ENCODE assay signal across 17 mouse cellular contexts in the genomic region with DNA sequence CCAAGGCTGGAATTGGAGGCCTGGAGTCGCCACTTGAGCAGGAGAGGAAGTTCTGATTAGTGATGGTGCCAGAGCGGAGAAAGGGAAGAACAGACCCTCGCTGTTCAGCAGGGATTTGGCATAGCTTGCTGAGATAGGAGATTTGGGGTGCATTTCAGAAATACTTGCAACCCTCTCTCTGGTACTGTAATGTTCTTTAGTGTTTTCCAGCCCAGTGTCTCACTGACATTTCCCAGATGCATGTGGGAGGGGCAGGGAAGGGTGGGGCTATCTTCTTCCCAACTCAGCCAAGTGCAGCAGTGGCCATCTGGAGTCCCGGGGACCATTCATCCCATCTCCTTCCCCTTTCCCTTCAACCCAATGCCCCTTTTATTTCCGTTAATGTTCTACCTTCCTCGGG. TPM values are rescaled to one million over a fixed set of nuclear protein-coding genes. Genes with fewer than 3 reads are reported as not detected.
DNase-seq lines count a peak whose midpoint lies in the region; ATAC-seq and TF ChIP-seq lines count a peak whose summit lies in the region.
"Had no signal": no experiment of that assay in that cellular context is flagged by ENCODE, and none has a peak within 500 bp of the region (broad histone marks: within the 10 kb centered on the region; RNA-seq: fewer than 3 reads in every experiment).

No protein-coding gene starts in this region.

- no peaks in the 10 kb centered on the region for H3K36me3 ChIP-seq in forebrain, embryonic 10.5 days (replicated peaks)
- no peaks in the 10 kb centered on the region for H3K36me3 ChIP-seq in forebrain, postnatal 0 days (ENCODE audit: insufficient read depth)
- no peaks in the 10 kb centered on the region for H3K36me3 ChIP-seq in lung, postnatal 0 days (ENCODE audit: insufficient read depth, low read length)
- H3K36me3 ChIP-seq in heart, embryonic 16.5 days (ENCODE audit: control insufficient read depth, insufficient read depth), result no peaks in the 10 kb centered on the region
- no peaks in the 10 kb centered on the region for H3K36me3 ChIP-seq in stomach, embryonic 16.5 days (ENCODE audit: control insufficient read depth, insufficient read depth, low read length)
- H3K36me3 ChIP-seq: embryonic facial prominence, embryonic 12.5 days; forebrain, embryonic 15.5 days; limb, embryonic 12.5 days; neural tube, embryonic 15.5 days had no signal

- TF ChIP-seq CTCF in forebrain, postnatal 0 days (IDR thresholded peaks at IDR 0.05; ENCODE audit: low read depth), result no peak
- no peak for TF ChIP-seq CTCF in lung, postnatal 0 days (IDR thresholded peaks at IDR 0.05)
- no peak for TF ChIP-seq CTCF in lung, adult 2 months (IDR thresholded peaks at IDR 0.05; ENCODE audit: insufficient read depth, low read length)

- no peak overlapping the region for H3K9ac ChIP-seq in forebrain, postnatal 0 days
- H3K9ac ChIP-seq in lung, postnatal 0 days (replicated peaks; ENCODE audit: low read depth), result no peak overlapping the region
- no peak overlapping the region for H3K9ac ChIP-seq in heart, embryonic 16.5 days (ENCODE audit: low read length)
- H3K9ac ChIP-seq in stomach, embryonic 16.5 days (ENCODE audit: low read length), result no peak overlapping the region
- H3K9ac ChIP-seq: embryonic facial prominence, embryonic 12.5 days; forebrain, embryonic 15.5 days; limb, embryonic 12.5 days; neural tube, embryonic 15.5 days had no signal

- H3K27me3 ChIP-seq in forebrain, embryonic 10.5 days (ENCODE audit: poor library complexity, severe bottlenecking), result no peaks in the 10 kb centered on the region
- no peaks in the 10 kb centered on the region for H3K27me3 ChIP-seq in forebrain, postnatal 0 days (ENCODE audit: insufficient read depth, low read length)
- H3K27me3 ChIP-seq in lung, postnatal 0 days (replicated peaks; ENCODE audit: insufficient read depth, low read length), result no peaks in the 10 kb centered on the region
- no peaks in the 10 kb centered on the region for H3K27me3 ChIP-seq in heart, embryonic 16.5 days (ENCODE audit: control insufficient read depth, insufficient read depth, low read length)
- no peaks in the 10 kb centered on the region for H3K27me3 ChIP-seq in stomach, embryonic 16.5 days (ENCODE audit: control insufficient read depth, insufficient read depth, low read length)
- H3K27me3 ChIP-seq: embryonic facial prominence, embryonic 12.5 days; forebrain, embryonic 15.5 days; limb, embryonic 12.5 days; neural tube, embryonic 15.5 days had no signal

- H3K4me3 ChIP-seq in forebrain, embryonic 10.5 days, result no peak overlapping the region
- no peak overlapping the region for H3K4me3 ChIP-seq in forebrain, postnatal 0 days (ENCODE audit: low read depth, low read length)
- no peak overlapping the region for H3K4me3 ChIP-seq in lung, postnatal 0 days (ENCODE audit: low read depth, low read length)
- H3K4me3 ChIP-seq in lung, adult 2 months (replicated peaks; ENCODE audit: extremely low read depth, low read depth, low read length), result no peak overlapping the region
- no peak overlapping the region for H3K4me3 ChIP-seq in heart, embryonic 16.5 days (ENCODE audit: low read length)
- no peak overlapping the region for H3K4me3 ChIP-seq in stomach, embryonic 16.5 days (replicated peaks; ENCODE audit: low read length)
- H3K4me3 ChIP-seq: embryonic facial prominence, embryonic 12.5 days; forebrain, embryonic 15.5 days; limb, embryonic 12.5 days; neural tube, embryonic 15.5 days had no signal

- no peak overlapping the region for H3K4me2 ChIP-seq in forebrain, postnatal 0 days (ENCODE audit: low read depth)
- H3K4me2 ChIP-seq in lung, postnatal 0 days (replicated peaks; ENCODE audit: low read depth, low read length), result no peak overlapping the region
- H3K4me2 ChIP-seq in heart, embryonic 16.5 days (ENCODE audit: low read depth, low read length), result no peak overlapping the region
- no peak overlapping the region; the same call in 1 of the 2 replicates for H3K4me2 ChIP-seq in stomach, embryonic 16.5 days (ENCODE audit: low read depth, low read length)
- H3K4me2 ChIP-seq: embryonic facial prominence, embryonic 12.5 days; forebrain, embryonic 15.5 days; limb, embryonic 12.5 days; neural tube, embryonic 15.5 days had no signal

- H3K27ac ChIP-seq in forebrain, embryonic 10.5 days, result 0 out of 2 replicates have a peak overlapping the region, but pooled peaks have one; percentile 22
- H3K27ac ChIP-seq in forebrain, postnatal 0 days (ENCODE audit: low read depth, low read length), result no peak overlapping the region
- no peak overlapping the region for H3K27ac ChIP-seq in lung, postnatal 0 days (ENCODE audit: low read length)
- peak overlapping the region; percentile 53; the same call in 1 of the 2 replicates for H3K27ac ChIP-seq in heart, embryonic 16.5 days (ENCODE audit: low read length)
- H3K27ac ChIP-seq in stomach, embryonic 16.5 days (ENCODE audit: low read length), result peak overlapping the region; percentile 84
- H3K27ac ChIP-seq: embryonic facial prominence, embryonic 12.5 days; forebrain, embryonic 15.5 days; limb, embryonic 12.5 days; macrophage; neural tube, embryonic 15.5 days had no signal

- H3K9me3 ChIP-seq in forebrain, embryonic 10.5 days, result no peaks in the 10 kb centered on the region
- H3K9me3 ChIP-seq in forebrain, postnatal 0 days (ENCODE audit: low read length), result no peaks in the 10 kb centered on the region
- no peaks in the 10 kb centered on the region for H3K9me3 ChIP-seq in lung, postnatal 0 days (ENCODE audit: low read length)
- no peaks in the 10 kb centered on the region for H3K9me3 ChIP-seq in heart, embryonic 16.5 days (replicated peaks; ENCODE audit: control insufficient read depth, low read length)
- no peaks in the 10 kb centered on the region for H3K9me3 ChIP-seq in stomach, embryonic 16.5 days (replicated peaks; ENCODE audit: control insufficient read depth, low read length)
- H3K9me3 ChIP-seq: embryonic facial prominence, embryonic 12.5 days; forebrain, embryonic 15.5 days; limb, embryonic 12.5 days; neural tube, embryonic 15.5 days had no signal

- WGBS in forebrain, embryonic 10.5 days, result 61% methylated on average over 6 of the region's 6 CpGs
- WGBS in forebrain, postnatal 0 days, result 76% methylated on average over 6 of the region's 6 CpGs
- 53% methylated on average over 6 of the region's 6 CpGs for WGBS in lung, postnatal 0 days
- 56% methylated on average over 6 of the region's 6 CpGs for WGBS in lung, adult 2 months
- 30% methylated on average over 6 of the region's 6 CpGs for WGBS in heart, embryonic 16.5 days
- 50% methylated on average over 6 of the region's 6 CpGs for WGBS in stomach, embryonic 16.5 days

- no peak for ATAC-seq in forebrain, postnatal 0 days
- peak; percentile 46; the same call in 1 of the 2 replicates for ATAC-seq in lung, postnatal 0 days
- peak; percentile 49; the same call in 1 of the 2 replicates for ATAC-seq in heart, embryonic 16.5 days (replicated peaks; ENCODE audit: extremely low read depth, insufficient read depth, low FRiP score)
- peak; percentile 75; the same call in 1 of the 2 replicates for ATAC-seq in stomach, embryonic 16.5 days (ENCODE audit: insufficient read depth, low FRiP score)
- ATAC-seq: forebrain, embryonic 15.5 days; inflammation-experienced regulatory T-cells, adult 6 months; midbrain, embryonic 16.5 days had no signal

- no peak for TF ChIP-seq EP300 in lung, postnatal 0 days (IDR thresholded peaks at IDR 0.05)

- no peak for DNase-seq in forebrain, embryonic 10.5 days (ENCODE audit: extremely low spot score, low spot score)
- DNase-seq in forebrain, postnatal 0 days, result no peak
- DNase-seq in lung, postnatal 0 days (ENCODE audit: low spot score), result peak; percentile 15
- no peak for DNase-seq in lung, adult 2 months
- DNase-seq in natural killer cell, adult 2 months (ENCODE audit: low spot score in 2 of 2), result no peak
- no peak for DNase-seq in left cerebral cortex, adult 9 months (ENCODE audit: low spot score in 2 of 2)
- DNase-seq: cerebellum, adult 9-10 months; layer of hippocampus, adult 9-11 months had no signal

- no peak for TF ChIP-seq POLR2A in lung, adult 2 months (IDR thresholded peaks at IDR 0.05; ENCODE audit: borderline replicate concordance, extremely low read depth, low read depth, low read length)

- peaks cover 4% of the 10 kb centered on the region; the same call in 1 of the 2 replicates for H3K4me1 ChIP-seq in forebrain, embryonic 10.5 days
- H3K4me1 ChIP-seq in forebrain, postnatal 0 days (ENCODE audit: insufficient read depth), result no peaks in the 10 kb centered on the region
- H3K4me1 ChIP-seq in lung, postnatal 0 days (ENCODE audit: insufficient read depth, low read depth, low read length), result 0 out of 2 replicates have a peak, but pooled peaks cover 3% of the 10 kb centered on the region
- H3K4me1 ChIP-seq in lung, adult 2 months (ENCODE audit: control insufficient read depth, insufficient read depth, low read length), result peaks cover 5% of the 10 kb centered on the region; the same call in 1 of the 2 replicates
- H3K4me1 ChIP-seq in heart, embryonic 16.5 days (ENCODE audit: control insufficient read depth, insufficient read depth, low read length), result peaks cover 7% of the 10 kb centered on the region
- H3K4me1 ChIP-seq in stomach, embryonic 16.5 days (ENCODE audit: control insufficient read depth, insufficient read depth, low read length), result peaks cover 3% of the 10 kb centered on the region
- H3K4me1 ChIP-seq: forebrain, embryonic 15.5 days; limb, embryonic 12.5 days; neural tube, embryonic 15.5 days had no signal

RNA-seq across cellular contexts. Expression of a gene that starts 51.6 kb away (rescaled TPM):
- 43.2 and 45.4 TPM in 2 replicates for polyA plus RNA-seq in forebrain, embryonic 10.5 days (2016; fragmentation: Nextera tagmentation; extraction: Ambion mirVana)
- 21.9 and 23.7 TPM in 2 replicates for total RNA-seq in forebrain, postnatal 0 days (2014; rRNA removed)
- 32.0 and 35.4 TPM in 2 replicates for polyA plus RNA-seq in forebrain, postnatal 0 days (2015; fragmentation: Nextera tagmentation; extraction: Ambion mirVana)
- polyA plus RNA-seq in lung, postnatal 0 days (2015; fragmentation: Nextera tagmentation; extraction: Ambion mirVana), result 9.9 and 10.4 TPM in 2 replicates
- 7.4 and 9.8 TPM in 2 replicates for polyA plus RNA-seq in lung, adult 2 months (2012; rRNA removed)
- 22.9 and 23.3 TPM in 2 replicates for polyA plus RNA-seq in heart, embryonic 16.5 days (2015; fragmentation: Nextera tagmentation; extraction: Ambion mirVana)
- 21.0 and 22.1 TPM in 2 replicates for polyA plus RNA-seq in stomach, embryonic 16.5 days (2015; fragmentation: Nextera tagmentation; extraction: Ambion mirVana)

RNA-seq across cellular contexts. Expression of a gene that starts 51.7 kb away (rescaled TPM):
- polyA plus RNA-seq in forebrain, embryonic 10.5 days (2016; fragmentation: Nextera tagmentation; extraction: Ambion mirVana), result 43.4 and 47.5 TPM in 2 replicates
- 31.5 and 37.0 TPM in 2 replicates for total RNA-seq in forebrain, postnatal 0 days (2014; rRNA removed)
- polyA plus RNA-seq in forebrain, postnatal 0 days (2015; fragmentation: Nextera tagmentation; extraction: Ambion mirVana), result 27.9 and 30.2 TPM in 2 replicates
- 31.6 and 32.8 TPM in 2 replicates for polyA plus RNA-seq in lung, postnatal 0 days (2015; fragmentation: Nextera tagmentation; extraction: Ambion mirVana)
- polyA plus RNA-seq in lung, adult 2 months (2012; rRNA removed), result 20.0 and 27.3 TPM in 2 replicates
- polyA plus RNA-seq in heart, embryonic 16.5 days (2015; fragmentation: Nextera tagmentation; extraction: Ambion mirVana), result 30.5 and 34.9 TPM in 2 replicates
- polyA plus RNA-seq in stomach, embryonic 16.5 days (2015; fragmentation: Nextera tagmentation; extraction: Ambion mirVana), result 40.7 and 47.5 TPM in 2 replicates

RNA-seq across cellular contexts. Expression of a gene that starts 51.7 kb away (rescaled TPM):
- polyA plus RNA-seq in forebrain, embryonic 10.5 days (2016; fragmentation: Nextera tagmentation; extraction: Ambion mirVana), result 1.5 and 1.9 TPM in 2 replicates
- 4.7 and 10.6 TPM in 2 replicates for total RNA-seq in forebrain, postnatal 0 days (2014; rRNA removed)
- 1.4 and 2.1 TPM in 2 replicates for polyA plus RNA-seq in forebrain, postnatal 0 days (2015; fragmentation: Nextera tagmentation; extraction: Ambion mirVana)
- polyA plus RNA-seq in lung, postnatal 0 days (2015; fragmentation: Nextera tagmentation; extraction: Ambion mirVana), result 0.64 and 1.4 TPM in 2 replicates
- polyA plus RNA-seq in lung, adult 2 months (2012; rRNA removed), result 0.45 and 0.52 TPM in 2 replicates
- 0.82 and 1.0 TPM in 2 replicates for polyA plus RNA-seq in heart, embryonic 16.5 days (2015; fragmentation: Nextera tagmentation; extraction: Ambion mirVana)
- 0.89 and 1.9 TPM in 2 replicates for polyA plus RNA-seq in stomach, embryonic 16.5 days (2015; fragmentation: Nextera tagmentation; extraction: Ambion mirVana)

RNA-seq across cellular contexts. Expression of a gene that starts 54.9 kb away (rescaled TPM):
- polyA plus RNA-seq in forebrain, embryonic 10.5 days (2016; fragmentation: Nextera tagmentation; extraction: Ambion mirVana), result 296 and 313 TPM in 2 replicates
- total RNA-seq in forebrain, postnatal 0 days (2014; rRNA removed), result 26.3 and 42.6 TPM in 2 replicates
- 54.0 and 59.6 TPM in 2 replicates for polyA plus RNA-seq in forebrain, postnatal 0 days (2015; fragmentation: Nextera tagmentation; extraction: Ambion mirVana)
- polyA plus RNA-seq in lung, postnatal 0 days (2015; fragmentation: Nextera tagmentation; extraction: Ambion mirVana), result 195 and 214 TPM in 2 replicates
- 202 and 229 TPM in 2 replicates for polyA plus RNA-seq in lung, adult 2 months (2012; rRNA removed)
- 412 and 420 TPM in 2 replicates for polyA plus RNA-seq in heart, embryonic 16.5 days (2015; fragmentation: Nextera tagmentation; extraction: Ambion mirVana)
- 334 and 340 TPM in 2 replicates for polyA plus RNA-seq in stomach, embryonic 16.5 days (2015; fragmentation: Nextera tagmentation; extraction: Ambion mirVana)

RNA-seq across cellular contexts. Expression of a gene that starts 57.6 kb away (rescaled TPM):
- polyA plus RNA-seq in forebrain, embryonic 10.5 days (2016; fragmentation: Nextera tagmentation; extraction: Ambion mirVana), result 32.5 and 33.3 TPM in 2 replicates
- 17.4 and 17.9 TPM in 2 replicates for total RNA-seq in forebrain, postnatal 0 days (2014; rRNA removed)
- 8.8 and 10.8 TPM in 2 replicates for polyA plus RNA-seq in forebrain, postnatal 0 days (2015; fragmentation: Nextera tagmentation; extraction: Ambion mirVana)
- polyA plus RNA-seq in lung, postnatal 0 days (2015; fragmentation: Nextera tagmentation; extraction: Ambion mirVana), result 16.0 and 22.4 TPM in 2 replicates
- 25.7 and 32.2 TPM in 2 replicates for polyA plus RNA-seq in lung, adult 2 months (2012; rRNA removed)
- 20.3 and 20.8 TPM in 2 replicates for polyA plus RNA-seq in heart, embryonic 16.5 days (2015; fragmentation: Nextera tagmentation; extraction: Ambion mirVana)
- 25.7 and 27.3 TPM in 2 replicates for polyA plus RNA-seq in stomach, embryonic 16.5 days (2015; fragmentation: Nextera tagmentation; extraction: Ambion mirVana)

Comparison
In these comparisons a context has a peak if more than half of its experiments do, and no peak if none do; other contexts are left out.
1. H3K27ac ChIP-seq: peak in forebrain, embryonic 10.5 days (single experiment), heart, embryonic 16.5 days (single experiment) and stomach, embryonic 16.5 days (single experiment); none in forebrain, postnatal 0 days (single experiment) and lung, postnatal 0 days (single experiment).